Mouse (Mus musculus) neural tube, embryonic 12.5 days (tissue): ENCODE results near the gene Ercc6. TPM values are rescaled to one million over a fixed set of nuclear protein-coding genes. Genes with fewer than 3 reads are reported as not detected.

Experiments
- ATAC-seq: fragments of 200-750 bp; cut with Nextera tagmentation; 2 replicates; pipeline ENCODE4 v1.8.0; 2017; ENCODE audit warnings: low read depth, mild to moderate bottlenecking, moderate TSS enrichment, moderate library complexity; ENCODE audit not compliant: low FRiP score
- H3K27ac ChIP-seq: fragments of 300-500 bp; sonication (generic); 2 replicates; pipeline ENCODE4 v1.5.1; 2016
- H3K27me3 ChIP-seq: fragments of 300-500 bp; sonication (generic); replicated peaks from 2 replicates; pipeline ENCODE4 v1.6.1; 2016; ENCODE audit warnings: mild to moderate bottlenecking
- H3K36me3 ChIP-seq: fragments of 300-500 bp; sonication (generic); 2 replicates; pipeline ENCODE4 v1.6.1; 2016; ENCODE audit warnings: mild to moderate bottlenecking
- H3K4me1 ChIP-seq: fragments of 300-500 bp; sonication (generic); 2 replicates; pipeline ENCODE4 v1.6.1; 2016
- H3K4me2 ChIP-seq: fragments of 300-500 bp; sonication (generic); replicated peaks from 2 replicates; pipeline ENCODE4 v1.6.1; 2016; ENCODE audit warnings: mild to moderate bottlenecking
- H3K4me3 ChIP-seq: fragments of 300-500 bp; sonication (generic); 2 replicates; pipeline ENCODE4 v1.5.1; 2016
- H3K9ac ChIP-seq: fragments of 300-500 bp; sonication (generic); 2 replicates; pipeline ENCODE4 v1.6.1; 2016; ENCODE audit warnings: mild to moderate bottlenecking
- H3K9me3 ChIP-seq: fragments of 300-500 bp; sonication (generic); 2 replicates; pipeline ENCODE4 v1.6.1; 2016; ENCODE audit warnings: mild to moderate bottlenecking
- WGBS: fragments of 180-500 bp; shearing (Covaris S2); methylation state at CpG from one replicate; pipeline ENCODE4 v1.1.7; 2016; 5-methylcytosine and 5-hydroxymethylcytosine counted together
- polyA plus RNA-seq: library from polyadenylated mRNA; unstranded; fragments of >200 nt; fragmentation: Nextera tagmentation; extraction: Ambion mirVana; gene quantifications from 2 replicates; pipeline ENCODE4 v1.2.1, GENCODE M21; 2016

The Ercc6 gene
- polyA plus RNA-seq, 1 experiment from 2014 or later: 31.9 TPM

DNA sequence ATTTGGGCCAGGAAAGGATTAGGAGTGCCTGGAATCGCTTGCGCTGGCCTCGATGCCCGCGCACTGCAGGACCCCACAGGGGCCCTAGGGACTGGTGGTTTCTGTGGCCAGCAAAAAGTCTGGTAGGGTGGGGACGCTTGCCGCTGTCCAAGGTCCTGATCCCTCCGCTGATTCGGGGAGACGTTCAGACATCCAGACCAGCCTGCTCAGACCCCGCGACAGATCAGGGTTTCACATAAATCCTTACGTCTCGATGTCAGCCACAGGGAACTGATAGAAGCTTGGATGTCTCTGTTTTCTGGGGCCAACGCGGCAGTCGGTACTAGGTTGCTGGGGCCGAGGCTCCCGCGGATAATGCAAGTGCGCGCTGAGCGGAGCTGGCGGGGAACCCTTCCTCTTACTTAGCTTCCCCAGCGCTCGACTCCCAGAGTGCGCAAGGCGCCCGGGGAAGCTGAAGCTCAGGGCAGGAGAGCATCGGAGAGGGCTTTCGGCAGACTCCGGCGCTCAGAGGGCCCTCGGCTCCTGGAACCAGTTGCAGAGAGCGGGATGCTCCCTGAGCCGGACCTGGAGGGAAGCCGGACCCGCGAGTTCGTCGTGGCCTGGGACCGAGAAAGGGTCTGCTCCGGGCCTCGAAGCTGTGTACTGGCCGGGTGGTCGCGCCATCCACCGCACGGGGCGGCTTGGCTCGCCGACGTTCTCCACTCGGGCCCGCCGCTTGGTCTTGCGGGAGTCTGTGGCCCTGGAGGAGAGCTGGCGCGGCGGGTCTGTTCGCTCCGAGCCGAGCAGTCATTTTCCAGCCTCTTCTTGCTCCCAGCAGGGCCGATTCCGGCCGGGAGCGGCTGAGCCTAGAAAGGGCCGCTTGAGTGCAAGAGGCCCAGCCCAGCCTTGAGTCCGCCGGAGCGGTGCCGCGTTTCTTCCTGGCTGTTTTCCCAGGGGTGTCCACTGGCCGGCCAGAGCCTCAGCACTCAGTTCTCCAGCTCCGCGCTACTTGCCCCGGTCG is 84.2 kb downstream of the Ercc6 start:
- Histone ChIP-seq H3K27ac (no peak overlapping the region), H3K4me1 (peaks cover 25% of the 10 kb centered on the region), H3K4me2 (peak overlapping the region; percentile 58), H3K36me3 (no peaks in the 10 kb centered on the region), H3K9me3 (no peaks in the 10 kb centered on the region), H3K27me3 (peaks cover 81% of the 10 kb centered on the region), H3K9ac (peak overlapping the region; percentile 36), H3K4me3 (peak overlapping the region; percentile 29)
- ATAC-seq: 0 out of 2 replicates have a peak, but pooled peaks have one; percentile 11
- WGBS: under 1% methylated on average over 78 of the region's 78 CpGs

GRCm38 (mm10) chr14:32598437-32599219 is 85.3 kb downstream of the Ercc6 start:
- Histone ChIP-seq H3K4me2 (peak overlapping the region; percentile 63), H3K9me3 (no peaks in the 10 kb centered on the region), H3K9ac (no peak overlapping the region), H3K27ac (no peak overlapping the region), H3K4me1 (peaks cover 25% of the 10 kb centered on the region), H3K4me3 (no peak overlapping the region), H3K27me3 (peaks cover 85% of the 10 kb centered on the region), H3K36me3 (no peaks in the 10 kb centered on the region)
- ATAC-seq: no peak
- 4% methylated on average over 23 of the region's 23 CpGs for WGBS

GRCm38 (mm10) chr14:32599290-32600041 is 86.1 kb downstream of the Ercc6 start, which contains the start of gene Prrxl1:
Gene Prrxl1, plus strand, starts transcription at chr14:32599407.
- Histone ChIP-seq H3K27me3 (peaks cover 84% of the 10 kb centered on the region), H3K9ac (peak within 1 kb of the TSS; percentile 55), H3K9me3 (no peaks in the 10 kb centered on the region), H3K36me3 (no peaks in the 10 kb centered on the region), H3K27ac (peak within 1 kb of the TSS; percentile 46; the same call in 1 of the 2 replicates), H3K4me2 (peak within 1 kb of the TSS; percentile 63), H3K4me3 (peak within 1 kb of the TSS; percentile 34), H3K4me1 (peaks cover 25% of the 10 kb centered on the region)
- under 1% methylated on average over 53 of the region's 53 CpGs for WGBS
- peak; percentile 53 for ATAC-seq

DNA sequence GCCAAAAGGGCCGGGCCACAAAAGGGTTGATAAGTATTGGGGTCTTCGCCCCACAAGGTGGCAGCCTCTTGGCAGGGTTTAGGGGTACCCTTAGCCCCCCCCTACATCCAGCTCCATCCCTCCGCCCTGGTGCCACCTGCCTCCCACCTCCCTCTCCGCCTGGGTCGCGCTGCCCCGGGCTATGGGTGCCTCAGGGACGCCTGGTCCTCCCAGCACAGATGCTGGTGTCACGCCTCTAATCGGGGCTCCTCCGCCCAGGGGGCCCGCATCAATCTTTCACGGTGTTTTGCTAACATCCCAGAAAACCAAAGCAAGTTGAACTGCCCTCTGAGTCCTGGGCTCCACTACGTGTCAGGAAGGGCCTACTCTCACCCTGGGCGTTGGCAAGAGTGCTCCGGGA is 86.8 kb downstream of the Ercc6 start:
- 1% methylated on average over 16 of the region's 16 CpGs for WGBS
- Histone ChIP-seq H3K9ac (peak overlapping the region; percentile 55), H3K4me1 (peaks cover 25% of the 10 kb centered on the region), H3K27me3 (peaks cover 78% of the 10 kb centered on the region), H3K4me2 (peak overlapping the region; percentile 63), H3K27ac (peak overlapping the region; percentile 46; the same call in 1 of the 2 replicates), H3K9me3 (no peaks in the 10 kb centered on the region), H3K4me3 (peak overlapping the region; percentile 34), H3K36me3 (no peaks in the 10 kb centered on the region)
- ATAC-seq: peak; percentile 54

- peaks cover 26% of the 10 kb centered on the region for H3K27me3 ChIP-seq
- ATAC-seq: no peak
- 48% methylated on average over 15 of the region's 15 CpGs for WGBS
Measured at GRCm38 (mm10) chr14:32605508-32605907, 92.2 kb downstream of the Ercc6 start.

DNA sequence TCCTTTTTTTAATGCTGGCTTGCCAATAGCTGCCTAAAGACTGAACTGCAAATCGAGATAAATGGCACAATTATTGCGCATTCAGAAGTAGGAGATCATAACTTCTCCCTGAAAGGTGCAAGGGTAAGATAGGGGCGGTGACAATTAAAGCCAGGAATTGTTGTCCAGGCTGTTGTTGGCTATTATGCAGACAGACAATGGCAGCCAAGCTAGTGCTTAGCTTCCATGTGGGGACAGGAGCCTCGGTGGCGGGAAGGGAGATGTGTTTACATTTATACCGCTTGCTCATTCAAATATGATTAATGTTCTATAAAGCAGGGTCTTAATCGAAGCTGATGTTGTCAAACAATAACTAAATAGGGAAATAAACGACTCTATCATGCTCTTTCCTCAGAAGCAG is 93.0 kb downstream of the Ercc6 start:
- Histone ChIP-seq H3K9me3 (no peaks in the 10 kb centered on the region), H3K9ac (no peak overlapping the region), H3K27ac (no peak overlapping the region), H3K4me1 (peaks cover 8% of the 10 kb centered on the region; the same call in 1 of the 2 replicates), H3K27me3 (peaks cover 18% of the 10 kb centered on the region), H3K36me3 (no peaks in the 10 kb centered on the region), H3K4me2 (no peak overlapping the region), H3K4me3 (no peak overlapping the region)
- no peak for ATAC-seq
- WGBS: 58% methylated on average over 8 of the region's 8 CpGs

More at GRCm38 (mm10) chr14:32605508-32605907, 92.2 kb downstream of the Ercc6 start:
- no peak overlapping the region for H3K9ac ChIP-seq
- no peaks in the 10 kb centered on the region for H3K36me3 ChIP-seq
- no peak overlapping the region for H3K27ac ChIP-seq
- no peak overlapping the region for H3K4me3 ChIP-seq
- H3K4me2 ChIP-seq: no peak overlapping the region
- H3K4me1 ChIP-seq: peaks cover 8% of the 10 kb centered on the region; the same call in 1 of the 2 replicates
- no peaks in the 10 kb centered on the region for H3K9me3 ChIP-seq

- Histone ChIP-seq H3K36me3 (no peaks in the 10 kb centered on the region), H3K9me3 (no peaks in the 10 kb centered on the region), H3K27ac (no peak overlapping the region), H3K4me1 (peaks cover 8% of the 10 kb centered on the region; the same call in 1 of the 2 replicates), H3K4me3 (no peak overlapping the region), H3K9ac (no peak overlapping the region), H3K27me3 (no peaks in the 10 kb centered on the region), H3K4me2 (no peak overlapping the region)
- ATAC-seq: peak; percentile 41; the same call in 1 of the 2 replicates
- whole genome bisulfite sequencing: 29% methylated on average over 3 of the region's 3 CpGs
Measured at GRCm38 (mm10) chr14:32609392-32609791, 96.1 kb downstream of the Ercc6 start.

DNA sequence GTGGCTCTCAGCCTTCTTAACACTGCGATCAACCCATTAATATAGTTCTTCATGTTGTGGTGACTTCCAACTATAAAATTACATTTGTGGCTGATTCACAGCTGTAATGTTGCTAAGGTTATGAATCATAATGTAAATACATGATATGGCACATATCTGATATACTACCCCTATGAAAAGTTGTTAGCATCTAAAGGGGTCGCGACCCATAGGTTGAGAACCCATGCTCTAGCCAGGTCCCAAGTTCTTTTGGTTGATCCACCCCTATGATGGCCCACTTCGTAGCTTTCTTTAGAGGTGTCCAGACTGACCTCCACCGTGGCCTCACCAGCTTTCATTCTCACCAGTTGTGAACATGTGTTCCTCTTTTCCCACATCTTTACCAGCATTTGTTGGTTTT is 103.9 kb downstream of the Ercc6 start:
- H3K27me3 ChIP-seq: no peaks in the 10 kb centered on the region
- 89% methylated on average over 5 of the region's 5 CpGs for WGBS
- no peaks in the 10 kb centered on the region for H3K9me3 ChIP-seq
- no peak overlapping the region for H3K4me3 ChIP-seq
- H3K4me2 ChIP-seq: no peak overlapping the region
- H3K9ac ChIP-seq: no peak overlapping the region
- ATAC-seq: no peak
- H3K4me1 ChIP-seq: no peaks in the 10 kb centered on the region
- H3K27ac ChIP-seq: no peak overlapping the region
- H3K36me3 ChIP-seq: no peaks in the 10 kb centered on the region

- WGBS: 83% methylated on average over 3 of the region's 3 CpGs
- ATAC-seq: no peak
- H3K4me3 ChIP-seq: no peak overlapping the region
Measured at GRCm38 (mm10) chr14:32624245-32624644, 110.9 kb downstream of the Ercc6 start.

GRCm38 (mm10) chr14:32624811-32625210 is 111.5 kb downstream of the Ercc6 start:
- no peaks in the 10 kb centered on the region for H3K4me1 ChIP-seq
- WGBS: 94% methylated on average over 7 of the region's 7 CpGs
- no peak for ATAC-seq
- no peak overlapping the region for H3K27ac ChIP-seq
- no peaks in the 10 kb centered on the region for H3K27me3 ChIP-seq
- H3K9me3 ChIP-seq: no peaks in the 10 kb centered on the region
- no peak overlapping the region for H3K4me3 ChIP-seq
- no peaks in the 10 kb centered on the region for H3K36me3 ChIP-seq
- no peak overlapping the region for H3K9ac ChIP-seq
- H3K4me2 ChIP-seq: no peak overlapping the region

More at GRCm38 (mm10) chr14:32624245-32624644, 110.9 kb downstream of the Ercc6 start:
- H3K4me1 ChIP-seq: no peaks in the 10 kb centered on the region
- H3K9ac ChIP-seq: no peak overlapping the region
- no peak overlapping the region for H3K27ac ChIP-seq
- no peaks in the 10 kb centered on the region for H3K27me3 ChIP-seq
- H3K9me3 ChIP-seq: no peaks in the 10 kb centered on the region
- H3K4me2 ChIP-seq: no peak overlapping the region
- no peaks in the 10 kb centered on the region for H3K36me3 ChIP-seq

- H3K9me3 ChIP-seq: no peaks in the 10 kb centered on the region
- H3K27ac ChIP-seq: no peak overlapping the region
- 55% methylated on average over 2 of the region's 2 CpGs for WGBS
- no peaks in the 10 kb centered on the region for H3K36me3 ChIP-seq
- no peak overlapping the region for H3K4me2 ChIP-seq
- no peaks in the 10 kb centered on the region for H3K4me1 ChIP-seq
- H3K4me3 ChIP-seq: no peak overlapping the region
- ATAC-seq: no peak
- H3K9ac ChIP-seq: no peak overlapping the region
- H3K27me3 ChIP-seq: no peaks in the 10 kb centered on the region
Measured at GRCm38 (mm10) chr14:32627271-32627670, 114.0 kb downstream of the Ercc6 start.
